Mouse (Mus musculus) adrenal gland, postnatal 36 days (tissue): ENCODE results near the gene Kera. TPM values are rescaled to one million over a fixed set of nuclear protein-coding genes. Genes with fewer than 3 reads are reported as not detected.

Experiments
- DNase-seq, 2 experiments: peaks; one replicate each; pipeline ENCODE4 v3.0.0; 2021; ENCODE audit warnings: mixed read lengths in 1 of 2
- long read RNA-seq, 2 experiments: library from polyadenylated mRNA; stranded (forward); transcript quantifications; one replicate each; pipeline ENCODE4 v2.0.0; 2021; ENCODE audit warnings: borderline sequencing depth in 2 of 2
- total RNA-seq, 2 experiments: library from RNA; stranded (reverse); gene quantifications; 2 replicates each; pipeline ENCODE4 v1.2.3; 2021

Kera gene
- total RNA-seq: not detected
- long read RNA-seq, experiment 1: 0 reads
- long read RNA-seq, experiment 2: 0 reads

DNA sequence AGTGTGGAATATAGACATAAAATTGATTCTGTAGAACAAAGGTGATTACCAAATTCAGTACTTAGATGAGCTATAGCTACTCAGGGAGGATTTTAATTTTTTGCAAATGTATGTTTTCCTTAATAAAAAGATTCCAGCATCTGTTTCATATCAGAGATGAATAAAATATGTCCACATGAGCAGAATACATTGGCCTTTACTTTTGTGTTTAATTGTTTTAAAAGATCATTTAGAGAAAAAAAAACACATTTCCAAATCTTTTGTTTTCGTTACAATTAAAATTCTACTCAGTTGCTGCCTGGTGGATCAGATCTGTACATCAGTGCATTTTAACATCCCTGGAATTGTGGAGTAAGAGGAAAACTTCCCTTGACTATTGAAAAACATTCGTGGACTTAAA, at the start of gene Kera:
Gene Kera, plus strand, starts transcription at position 301 of the 400 bp plus-strand sequence.
- no peak for DNase-seq

DNA sequence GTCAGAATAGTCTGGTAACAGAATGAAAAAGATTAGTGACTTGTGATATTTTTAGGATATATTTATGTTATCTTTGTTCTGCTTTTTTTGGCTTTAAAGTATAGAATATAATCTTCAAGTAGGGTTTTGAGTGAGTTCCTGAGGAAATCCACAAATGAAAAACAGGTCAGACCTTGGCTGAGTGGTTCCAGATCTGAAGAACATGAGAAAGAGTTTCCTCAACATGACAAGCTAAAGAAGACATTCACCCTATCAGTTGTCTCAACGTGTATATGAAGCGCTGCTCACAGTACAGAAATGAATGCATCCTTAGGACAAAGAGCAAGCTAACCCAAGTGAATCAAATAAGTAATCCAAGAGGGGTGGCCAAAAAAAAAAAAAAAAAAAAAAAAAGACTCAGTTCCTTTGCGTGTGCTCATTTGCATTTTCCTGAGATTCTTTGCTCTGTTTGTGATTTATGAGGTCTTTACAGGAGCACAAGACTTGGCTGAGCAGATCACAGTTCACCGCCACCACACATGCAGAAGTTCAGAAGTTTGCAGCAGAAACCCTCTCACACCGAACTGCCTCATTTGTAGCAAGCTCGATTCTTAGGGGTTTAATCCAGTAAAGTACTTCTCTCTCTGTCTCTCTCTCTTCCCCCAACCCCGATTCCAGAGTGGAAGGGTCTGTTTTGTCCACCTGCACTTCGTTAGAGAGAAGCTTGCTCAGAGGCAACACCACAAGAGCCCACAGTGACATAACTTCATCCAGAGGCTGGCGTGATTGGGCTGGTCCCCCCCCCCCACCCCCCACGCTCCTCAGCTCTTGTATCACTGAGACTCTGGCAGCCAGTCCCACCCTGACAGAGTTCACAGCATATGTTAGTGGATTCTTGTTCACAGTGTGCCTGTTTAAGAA, 41.5 kb upstream of the Kera start, which contains the start of gene Lum:
Gene Lum, plus strand, starts transcription at position 172 of the 900 bp plus-strand sequence.
- no peak for DNase-seq

DNA sequence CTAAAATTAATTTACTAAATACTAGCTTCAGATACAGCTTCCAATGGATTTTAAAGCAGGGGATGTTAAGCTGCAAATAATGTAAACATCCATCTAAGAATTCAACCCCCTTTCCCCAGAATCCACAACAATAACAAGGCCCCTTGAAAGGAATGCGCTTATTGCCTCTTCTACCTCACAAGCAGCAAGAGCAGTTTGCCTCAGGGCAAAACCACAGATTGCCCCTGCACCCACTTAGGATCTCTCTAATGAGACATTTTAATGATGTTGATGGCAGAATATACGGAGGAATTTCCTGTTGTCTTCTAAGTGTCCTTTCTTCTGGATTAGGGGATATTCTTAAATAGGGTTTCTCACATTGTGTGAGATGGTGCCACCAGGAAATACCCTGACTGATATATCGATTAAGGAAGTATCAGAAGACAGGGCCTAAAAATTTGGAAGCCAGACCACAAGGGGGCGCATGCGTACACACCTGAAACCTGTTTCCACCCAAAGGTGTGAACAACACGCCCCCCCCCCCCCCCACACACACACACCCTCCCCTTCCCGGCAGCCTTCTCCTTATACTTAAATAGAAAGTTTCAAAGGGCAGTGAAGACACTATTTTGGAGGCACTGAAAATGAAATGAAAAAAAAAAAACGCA, 39.1 kb upstream of the Kera start:
- peak; percentile 17 to 28 for DNase-seq

DNA sequence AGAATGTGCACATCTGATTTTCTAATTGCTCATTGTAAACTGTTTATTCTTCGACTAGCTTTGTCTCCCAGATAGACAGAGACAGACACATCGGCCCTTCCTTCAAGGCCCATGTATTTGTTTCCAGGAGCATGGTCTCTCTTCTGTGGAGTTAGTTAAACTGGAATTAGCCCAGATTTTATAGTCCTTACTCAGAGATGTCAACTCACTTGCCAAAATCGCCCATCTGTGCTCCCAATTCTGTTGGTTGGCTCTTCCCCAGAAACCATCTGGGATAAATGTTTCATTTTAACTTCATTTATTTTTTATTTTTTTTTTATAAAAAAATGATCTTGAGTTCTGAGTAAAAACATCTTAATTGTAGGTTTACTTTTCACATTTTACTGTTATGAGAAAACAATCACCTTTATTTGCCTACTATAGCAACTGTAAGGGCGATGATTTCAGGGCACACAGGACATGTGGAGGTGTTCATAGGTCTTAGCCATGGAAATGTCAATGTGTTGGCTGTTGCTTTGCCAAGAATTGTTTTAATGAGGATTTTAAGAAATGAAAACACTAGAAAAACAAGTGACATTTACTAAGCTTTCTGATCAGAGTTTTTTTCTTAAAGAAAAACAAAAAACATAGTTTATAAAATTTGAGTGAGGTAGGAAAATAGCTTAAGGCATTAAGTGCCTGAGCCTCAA, 24.0 kb upstream of the Kera start:
- no peak for DNase-seq

DNA sequence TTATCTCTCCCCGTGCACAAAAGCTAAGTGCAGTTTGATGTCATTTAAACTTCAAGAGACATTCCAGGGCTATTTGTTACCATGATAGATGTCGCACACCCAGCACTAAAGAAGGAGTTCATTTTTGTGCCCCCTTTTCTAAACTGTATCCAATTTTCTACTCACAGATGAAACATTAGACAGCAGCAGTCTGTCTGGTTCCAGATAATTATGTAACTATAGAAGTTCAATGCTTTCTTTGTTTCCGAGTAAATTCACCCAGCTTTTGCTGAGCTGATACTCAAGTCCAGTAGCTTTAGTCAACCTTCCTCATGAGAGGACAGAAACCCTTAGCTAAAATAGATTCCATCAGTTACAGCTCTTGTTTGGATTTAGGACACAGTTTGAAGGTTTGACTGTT, 22.5 kb upstream of the Kera start:
- no peak for DNase-seq

GRCm38 (mm10) chr10:97587159-97587558, 19.5 kb upstream of the Kera start:
- no peak for DNase-seq

DNA sequence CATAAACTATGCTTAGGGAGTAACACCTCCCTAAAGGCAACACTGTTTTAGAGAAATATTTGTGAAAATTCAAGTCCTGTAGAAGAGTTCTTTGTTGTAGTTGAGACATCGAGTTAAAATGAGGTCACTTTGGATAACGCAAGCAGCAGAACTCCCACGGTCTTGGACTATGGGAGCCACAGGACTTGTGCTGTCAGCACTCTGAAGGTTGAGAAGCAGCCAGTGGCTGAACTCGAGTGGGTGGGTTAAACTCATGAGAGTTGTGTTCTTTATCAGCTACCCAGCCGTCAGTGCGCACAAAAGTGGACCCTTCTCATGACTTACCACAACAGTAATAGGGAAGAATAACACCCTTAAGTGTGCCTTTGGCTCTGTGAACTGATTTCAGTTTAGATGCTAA, 17.1 kb upstream of the Kera start:
- DNase-seq: no peak

DNA sequence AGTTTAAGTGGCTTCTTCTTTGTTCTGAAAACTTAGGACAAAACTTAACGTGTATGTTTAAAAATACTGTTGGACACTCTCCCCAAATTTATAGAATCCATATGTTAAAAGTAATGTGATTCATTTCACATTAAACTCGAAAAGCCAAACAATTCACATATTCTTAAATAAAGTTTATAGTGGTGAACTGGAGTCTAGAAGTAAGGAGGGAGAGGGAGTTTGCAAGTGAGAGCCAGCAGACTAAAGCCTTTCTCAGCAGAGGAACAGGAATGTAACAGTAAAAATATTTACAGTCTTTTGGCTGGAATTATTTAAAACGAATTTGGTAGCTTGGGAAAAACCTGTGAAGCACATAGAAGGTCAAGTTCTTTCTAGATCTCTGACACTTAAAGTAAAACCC, 15.6 kb upstream of the Kera start:
- no peak for DNase-seq

- DNase-seq: no peak
Observed at GRCm38 (mm10) chr10:97591685-97592084, 15.0 kb upstream of the Kera start.

DNA sequence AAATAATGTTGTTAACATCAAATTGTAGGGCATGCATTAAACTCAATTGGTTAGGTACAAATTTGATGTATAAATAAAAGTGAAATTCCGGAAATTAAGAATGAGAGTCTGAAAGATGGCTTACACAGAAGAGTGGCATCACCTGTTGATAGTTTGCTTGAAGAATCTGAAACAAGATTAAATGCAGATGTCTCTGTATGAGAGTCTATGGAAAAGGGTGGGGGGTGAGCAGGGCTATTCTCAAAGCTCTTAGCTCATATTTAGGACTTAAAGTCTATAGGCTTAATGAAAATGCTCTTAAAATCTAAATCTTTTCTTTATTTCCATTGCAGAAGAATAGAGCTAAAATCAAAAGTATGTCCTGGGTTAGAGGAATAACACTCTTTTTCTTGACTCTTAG, 11.0 kb upstream of the Kera start:
- DNase-seq: no peak

GRCm38 (mm10) chr10:97601744-97602143, 4.9 kb upstream of the Kera start:
- no peak for DNase-seq

- no peak for DNase-seq
Observed at GRCm38 (mm10) chr10:97603256-97603655, 3.4 kb upstream of the Kera start.

DNA sequence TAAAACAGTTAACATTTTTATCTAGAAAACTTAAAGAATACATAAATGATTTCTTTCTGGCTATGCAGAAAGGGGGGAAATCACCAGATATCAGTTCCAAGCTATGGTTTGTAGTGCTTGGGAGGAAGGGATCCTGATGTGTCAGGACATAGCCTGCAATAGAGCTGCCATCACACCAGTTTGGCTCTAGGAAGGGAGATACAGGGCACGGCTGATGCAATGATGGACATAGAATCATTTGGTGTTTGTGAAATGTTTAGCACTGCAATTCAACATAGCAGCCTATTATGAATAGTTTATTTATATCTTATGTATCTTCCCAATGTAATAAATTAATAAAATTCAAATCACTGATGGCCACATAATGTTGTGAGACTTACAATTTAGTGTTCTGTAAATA, 15.6 kb downstream of the Kera start:
- DNase-seq: no peak

- no peak for DNase-seq
Observed at GRCm38 (mm10) chr10:97624381-97624780, 17.7 kb downstream of the Kera start.

- DNase-seq: no peak
Observed at GRCm38 (mm10) chr10:97625116-97625515, 18.4 kb downstream of the Kera start.

- DNase-seq: no peak
Observed at GRCm38 (mm10) chr10:97626543-97626942, 19.9 kb downstream of the Kera start.

DNA sequence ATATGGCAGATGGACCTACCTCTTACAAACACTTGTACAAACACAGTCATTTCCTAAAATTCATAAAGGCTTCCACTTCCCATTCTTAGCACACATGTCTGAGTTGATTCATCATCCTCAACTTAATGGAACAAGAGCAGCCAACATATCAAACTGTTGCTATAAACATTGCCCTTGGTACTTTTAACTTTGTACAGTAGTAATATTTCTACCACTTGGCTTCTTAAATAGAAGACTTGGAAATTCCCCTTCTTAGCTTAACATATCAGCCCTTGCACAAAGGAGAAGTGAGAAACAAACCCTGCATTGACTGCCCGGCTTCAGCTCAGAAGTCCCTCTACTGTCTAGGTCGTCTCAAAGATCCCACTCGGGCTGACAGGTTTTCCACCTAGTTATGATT, 24.4 kb downstream of the Kera start:
- no peak for DNase-seq

GRCm38 (mm10) chr10:97641926-97642325, 35.2 kb downstream of the Kera start:
- DNase-seq: no peak

- DNase-seq: no peak
Observed at GRCm38 (mm10) chr10:97643768-97644167, 37.1 kb downstream of the Kera start, which contains the start of gene Epyc. TSS of gene Epyc (plus strand) at chr10:97644068.

DNA sequence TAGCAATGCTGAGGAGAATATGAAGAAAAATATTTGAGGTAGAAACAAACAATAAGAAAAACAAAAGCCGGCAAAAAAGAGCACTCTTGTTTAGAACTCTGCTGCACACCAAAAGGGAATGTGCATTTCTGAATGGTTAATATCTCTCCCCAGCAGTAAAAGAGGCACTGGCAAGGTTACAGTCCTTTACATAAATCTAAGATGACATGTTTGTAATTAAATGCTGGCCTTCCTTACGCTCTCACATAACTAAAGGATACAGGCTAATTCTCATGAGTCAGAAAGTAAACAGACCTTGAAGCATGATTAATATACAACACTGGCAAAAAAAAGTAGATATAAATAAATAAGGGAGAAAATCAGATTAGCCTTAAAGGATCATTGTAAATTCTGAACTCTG, 43.7 kb downstream of the Kera start:
- DNase-seq: no peak

DNA sequence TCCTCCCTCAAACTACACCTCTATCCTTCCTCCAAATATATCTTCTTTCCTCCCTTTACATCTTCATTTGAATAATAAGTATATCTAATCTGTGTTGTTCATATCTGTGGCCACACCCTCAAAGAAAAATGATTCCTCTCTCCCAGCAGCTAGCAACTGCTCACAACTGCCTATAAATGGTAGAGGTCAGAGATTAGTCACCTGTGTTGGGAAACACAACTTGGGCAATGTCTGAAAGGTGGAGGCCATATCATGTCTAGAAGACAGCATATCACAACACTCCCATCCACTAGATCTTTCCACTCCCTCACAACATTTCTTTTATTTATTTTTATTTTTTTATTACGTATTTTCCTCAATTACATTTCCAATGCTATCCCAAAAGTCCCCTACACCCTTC, 52.8 kb downstream of the Kera start:
- DNase-seq: peak; percentile 5 to 42
